Mouse (Mus musculus) G1E-ER4 (cell line): ENCODE data around the gene Cbx1. TPM values are rescaled to one million over a fixed set of nuclear protein-coding genes. Genes with fewer than 3 reads are reported as not detected.

Experiments
- GATA1 ChIP-seq: IDR thresholded peaks from one replicate; pipeline ENCODE4 v1.8.0; 2012; ENCODE audit warnings: low read length, inconsistent platforms
- polyA plus RNA-seq: library from polyadenylated mRNA; stranded (reverse); fragments of >175 nt; gene quantifications from 2 replicates; pipeline ENCODE4 v1.2.3, GENCODE M21; 2012

Cbx1 gene
- polyA plus RNA-seq, result 66.6 and 76.2 TPM in 2 replicates

DNA sequence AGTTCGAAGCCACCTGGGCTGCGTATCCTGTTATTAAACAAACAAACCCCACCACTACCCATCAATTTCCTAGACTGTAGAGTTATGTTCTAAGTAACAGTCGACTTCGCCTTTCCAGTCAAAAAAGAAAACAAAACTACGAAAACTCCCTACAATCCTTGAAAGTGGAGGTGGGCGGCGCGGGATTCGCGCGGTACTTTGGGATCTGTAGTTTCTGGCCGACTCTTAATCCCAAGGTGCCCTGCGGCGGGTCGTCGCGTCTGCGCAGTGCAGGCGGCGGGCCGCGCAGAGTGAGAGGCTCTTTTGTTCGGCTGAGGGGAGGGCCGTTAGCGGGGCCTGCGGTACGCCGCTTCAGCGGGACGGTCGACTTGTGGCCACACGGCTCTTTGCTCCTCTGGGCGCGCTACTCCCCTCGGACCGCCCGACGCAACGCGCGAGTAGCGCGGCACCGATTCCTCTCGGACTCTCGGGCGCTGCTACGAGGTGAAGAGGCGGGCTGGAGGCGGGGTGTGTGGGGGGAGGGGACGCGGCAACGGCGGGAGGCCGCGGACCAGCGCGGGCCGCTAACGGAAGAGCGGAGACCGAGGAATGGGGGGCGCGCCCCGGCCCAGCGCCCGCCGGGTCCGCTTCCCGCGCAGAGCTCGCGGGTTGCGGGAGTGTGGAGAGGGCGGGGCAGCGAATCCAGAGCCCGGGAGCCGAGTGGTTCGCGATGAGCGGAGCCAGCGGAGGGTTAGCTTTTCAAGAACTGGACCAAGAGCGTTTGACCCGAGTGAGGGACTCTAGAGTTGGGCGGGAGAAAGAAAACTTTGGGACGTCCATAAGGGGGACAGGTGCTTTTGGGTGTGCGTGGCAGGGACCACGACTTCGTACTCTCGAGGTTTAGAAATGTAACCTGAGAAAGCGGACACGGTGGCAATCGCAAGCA lies at the start of gene Cbx1:
TSS of gene Cbx1 (plus strand) at position 257 of the 925 bp plus-strand sequence.
- TF ChIP-seq GATA1, result no peak

DNA sequence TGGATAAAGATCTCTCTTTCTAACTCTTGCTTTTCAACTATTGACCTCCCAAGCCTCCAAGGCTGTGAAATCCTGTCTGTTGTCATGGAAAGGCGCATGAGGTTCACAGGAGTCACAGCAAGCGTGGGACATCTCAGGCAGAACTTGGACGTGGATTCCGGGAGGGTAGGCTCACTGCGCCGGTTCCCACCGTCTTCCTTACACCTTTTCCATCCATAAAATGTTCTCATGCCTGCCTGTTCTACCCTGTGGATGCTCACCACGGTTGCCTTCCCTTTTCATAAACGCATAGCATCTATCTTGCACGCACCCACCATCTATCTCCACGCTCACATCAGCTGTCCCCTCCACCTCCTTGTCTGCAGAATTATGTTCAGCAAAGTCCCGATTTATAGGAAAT lies 48.1 kb upstream of the Cbx1 start:
- no peak for TF ChIP-seq GATA1

DNA sequence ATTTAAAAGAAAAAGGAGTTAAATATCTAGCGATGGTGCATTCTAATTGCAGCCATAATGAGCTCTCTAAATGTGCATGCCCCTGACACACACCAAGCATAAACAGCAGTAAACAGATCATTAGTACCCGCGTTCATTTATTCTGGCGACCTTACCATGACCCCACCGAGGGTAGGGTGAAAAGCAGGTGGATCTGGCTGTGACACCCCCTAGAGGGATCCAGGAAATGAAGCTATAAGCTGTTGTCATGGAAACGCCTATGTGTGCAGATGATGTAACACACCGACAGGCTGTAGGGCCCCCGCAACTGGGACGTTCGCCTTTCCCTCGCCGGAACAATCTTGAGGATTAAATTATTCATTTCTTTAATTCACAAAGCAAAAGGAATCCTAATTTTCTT lies 46.9 kb upstream of the Cbx1 start:
- no peak for TF ChIP-seq GATA1

DNA sequence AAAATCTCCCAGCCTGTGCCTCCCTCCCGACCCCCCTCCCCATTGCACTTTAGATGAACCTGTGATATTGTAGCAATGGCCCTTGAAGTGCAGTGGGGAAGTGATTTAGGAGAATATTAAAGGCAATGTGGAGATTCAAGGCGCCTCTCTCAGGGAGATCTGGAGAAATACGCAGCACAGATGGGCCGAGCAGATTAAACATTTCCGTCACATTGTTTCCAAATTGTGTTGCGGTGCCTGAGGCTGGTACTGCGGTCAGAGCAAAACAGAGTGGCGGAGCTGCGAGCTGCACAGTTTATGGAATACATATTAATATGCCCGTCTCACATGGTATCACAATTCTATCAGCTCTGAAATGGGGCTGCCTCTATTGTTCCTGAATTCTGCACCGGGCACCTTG lies 45.9 kb upstream of the Cbx1 start:
- no peak for TF ChIP-seq GATA1

DNA sequence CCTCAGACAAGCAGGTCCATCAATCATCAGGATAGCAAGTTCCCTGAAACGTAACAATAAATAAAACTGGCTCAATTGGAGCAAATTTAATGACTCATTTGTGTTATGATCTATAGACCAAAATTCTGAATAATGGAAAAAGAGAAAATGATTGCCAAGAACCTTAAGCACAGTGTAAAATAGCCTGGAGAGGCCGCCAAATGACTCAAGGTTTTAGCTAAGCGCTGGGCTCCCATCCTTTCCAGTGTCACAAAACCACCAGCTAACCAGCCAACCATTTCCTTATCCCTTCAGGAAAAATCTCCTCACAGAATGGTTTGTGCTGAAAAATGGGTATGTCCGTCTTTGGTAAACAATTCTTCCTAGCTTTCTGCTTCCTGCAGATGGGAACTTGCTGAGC lies 45.0 kb upstream of the Cbx1 start:
- no peak for TF ChIP-seq GATA1

DNA sequence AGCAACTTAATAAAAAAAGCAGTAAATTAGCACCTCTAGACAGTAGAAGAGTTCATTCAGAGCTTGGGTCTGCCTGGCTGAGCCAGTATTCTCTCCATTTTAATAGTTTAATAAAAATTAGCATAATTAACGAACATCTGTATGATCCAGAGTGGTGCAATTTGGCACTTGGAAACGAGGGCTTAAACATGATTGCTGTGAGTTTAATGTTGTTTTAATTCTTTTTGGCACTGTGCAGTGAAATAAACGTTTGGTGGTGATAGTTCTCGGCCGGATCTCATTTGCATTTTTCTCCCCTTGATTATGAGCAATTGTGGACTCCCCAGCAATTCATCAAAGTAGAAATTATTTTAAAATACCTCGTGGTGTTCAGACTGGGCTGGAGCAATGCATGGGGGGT lies 42.3 kb upstream of the Cbx1 start:
- TF ChIP-seq GATA1, result no peak

DNA sequence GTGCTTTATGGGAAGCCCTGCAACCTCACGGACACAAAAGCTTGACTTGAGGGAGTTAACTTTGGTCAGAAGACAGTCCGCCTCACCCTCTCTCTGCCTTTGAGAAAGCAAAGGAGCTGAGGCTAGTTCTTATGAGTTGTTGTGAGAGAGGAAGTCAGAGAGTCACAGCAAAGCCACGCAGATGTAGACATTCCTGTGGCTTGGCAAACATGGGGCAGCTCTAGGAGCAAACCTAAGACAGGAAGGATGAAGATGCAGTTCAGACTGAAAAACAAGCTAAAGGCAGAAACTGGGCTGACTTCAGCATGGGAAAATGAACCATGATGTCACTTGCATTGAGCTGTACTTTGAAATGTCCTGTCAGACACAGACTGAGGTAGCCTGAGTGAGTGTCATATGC lies 41.4 kb upstream of the Cbx1 start:
- TF ChIP-seq GATA1, result no peak

DNA sequence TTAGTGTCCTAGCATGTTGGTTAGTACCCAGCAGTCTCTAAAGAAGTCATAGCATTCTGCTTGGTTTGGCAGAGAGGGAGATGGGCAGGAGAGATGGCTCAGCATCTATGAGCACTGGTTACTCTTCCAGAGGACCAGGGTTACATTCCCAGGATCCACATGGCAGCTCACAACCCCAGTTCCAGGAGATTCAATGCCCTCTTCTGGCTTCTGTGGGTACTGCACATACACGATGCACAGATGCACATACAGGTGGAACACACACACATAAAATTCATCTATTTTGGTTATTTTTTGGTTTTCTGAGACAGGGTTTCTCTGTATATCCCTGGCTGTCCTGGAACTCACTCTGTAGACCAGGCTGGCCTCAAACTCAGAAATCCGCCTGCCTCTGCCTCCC lies 33.6 kb upstream of the Cbx1 start:
- no peak for TF ChIP-seq GATA1

DNA sequence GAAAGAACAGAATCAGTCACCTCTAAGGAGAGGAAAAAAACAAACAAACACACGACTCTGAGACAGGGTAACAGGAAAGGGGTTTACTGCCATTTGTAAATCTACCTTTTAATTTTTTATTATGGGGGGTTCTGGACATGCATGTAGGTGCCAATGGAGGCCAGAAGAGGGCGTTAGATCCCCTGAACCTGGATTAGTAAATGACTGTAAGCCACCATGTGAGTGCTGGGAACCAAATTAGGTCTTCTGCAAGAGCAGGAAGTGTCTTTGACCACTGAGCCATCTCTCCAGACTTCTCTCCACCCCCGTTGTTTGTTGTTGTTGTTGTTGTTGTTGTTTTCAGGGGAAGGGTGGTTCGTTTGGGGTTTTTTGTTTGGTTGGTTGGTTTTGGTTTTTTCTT lies 31.5 kb upstream of the Cbx1 start:
- no peak for TF ChIP-seq GATA1

DNA sequence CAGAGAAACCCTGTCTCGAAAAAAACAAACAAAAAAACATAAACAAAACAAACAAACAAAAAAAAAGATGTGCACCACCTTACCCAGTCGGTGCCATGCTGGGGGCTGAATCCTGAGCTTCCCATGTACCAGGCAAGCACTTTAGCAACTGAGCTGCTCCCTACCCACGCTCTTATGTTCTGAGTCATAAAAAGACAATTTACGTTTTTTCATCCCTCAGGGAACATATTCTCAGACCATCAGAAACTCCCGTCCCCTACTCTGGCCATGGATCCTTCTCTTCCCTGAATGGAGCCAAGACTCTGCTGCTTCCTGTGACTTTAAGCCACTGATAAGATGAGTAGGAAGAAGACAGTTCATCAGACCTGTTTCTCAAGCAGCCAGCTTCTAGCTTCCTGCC lies 30.5 kb upstream of the Cbx1 start:
- TF ChIP-seq GATA1, result no peak

DNA sequence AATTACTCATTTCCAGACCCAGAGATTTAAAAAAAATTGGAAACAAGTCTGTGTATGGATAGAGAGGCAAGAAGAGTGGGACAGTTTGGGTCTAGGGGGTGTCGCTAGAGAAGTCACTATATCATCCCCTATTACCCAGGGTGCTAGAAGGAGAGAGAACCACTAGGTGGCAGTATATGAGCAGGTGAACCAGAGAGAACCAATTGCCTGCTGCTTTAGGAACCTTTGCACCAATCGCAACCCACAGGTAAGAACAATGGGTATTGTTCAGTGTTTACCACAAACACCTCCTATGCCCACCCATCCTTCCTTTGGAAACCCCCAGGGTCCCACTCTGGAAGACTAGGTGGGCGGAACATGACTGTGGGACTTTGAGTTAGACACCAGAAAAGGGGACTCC lies 28.9 kb upstream of the Cbx1 start:
- TF ChIP-seq GATA1, result no peak

DNA sequence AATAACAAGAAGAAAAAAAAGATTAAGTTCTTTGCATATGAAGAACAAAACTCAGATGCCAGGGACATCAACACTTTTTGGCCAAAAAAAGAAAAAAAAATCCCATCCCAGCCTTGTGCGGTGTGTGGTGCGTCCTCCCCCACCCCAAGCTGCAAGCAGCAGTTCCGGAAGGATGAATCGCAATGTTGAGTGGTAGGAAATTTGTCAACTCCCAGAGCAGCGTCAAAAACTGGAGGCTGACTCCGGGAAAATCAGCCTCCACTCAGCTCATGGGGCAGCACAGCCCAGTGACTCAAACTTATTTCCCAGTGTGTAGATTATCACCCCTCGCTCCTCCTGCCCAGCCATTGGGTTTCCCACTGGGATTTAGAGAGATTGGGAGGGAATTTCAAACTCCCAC lies 26.9 kb upstream of the Cbx1 start:
- TF ChIP-seq GATA1, result no peak

DNA sequence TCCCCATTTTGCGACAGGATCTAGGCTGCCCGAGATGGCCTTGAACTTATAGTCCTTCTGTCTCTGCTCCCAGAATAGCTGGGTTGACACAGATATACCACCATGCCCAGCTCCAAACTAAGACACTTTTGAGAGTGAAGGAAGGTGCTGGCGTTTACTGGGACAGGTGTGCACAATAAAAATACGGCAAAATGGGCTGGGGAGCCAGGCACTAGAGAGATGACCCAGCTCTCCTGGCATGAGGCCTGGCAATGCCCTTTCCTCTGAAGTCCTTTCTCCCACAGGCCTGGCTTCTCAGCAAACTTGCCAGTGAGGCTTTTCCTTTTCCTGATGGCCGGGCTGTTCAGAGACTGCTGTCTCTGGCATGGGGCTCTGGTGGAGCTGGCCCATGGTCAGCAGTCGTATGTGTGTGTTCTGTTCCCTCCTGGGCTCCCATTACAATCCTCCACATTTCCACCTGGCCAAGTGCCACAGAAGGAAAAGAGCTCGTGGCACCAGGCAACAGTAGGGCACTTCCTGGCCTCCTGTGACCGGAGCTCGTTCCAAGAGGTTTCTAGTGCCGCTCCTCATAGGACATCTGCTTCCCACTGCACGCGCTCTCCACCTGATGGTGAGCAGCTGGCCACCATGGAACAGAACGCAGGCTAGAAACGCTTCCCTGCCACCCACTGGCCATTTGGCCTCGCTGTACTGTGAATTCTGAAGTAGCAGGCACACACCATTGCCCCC lies 26.0 kb upstream of the Cbx1 start:
- TF ChIP-seq GATA1, result no peak

DNA sequence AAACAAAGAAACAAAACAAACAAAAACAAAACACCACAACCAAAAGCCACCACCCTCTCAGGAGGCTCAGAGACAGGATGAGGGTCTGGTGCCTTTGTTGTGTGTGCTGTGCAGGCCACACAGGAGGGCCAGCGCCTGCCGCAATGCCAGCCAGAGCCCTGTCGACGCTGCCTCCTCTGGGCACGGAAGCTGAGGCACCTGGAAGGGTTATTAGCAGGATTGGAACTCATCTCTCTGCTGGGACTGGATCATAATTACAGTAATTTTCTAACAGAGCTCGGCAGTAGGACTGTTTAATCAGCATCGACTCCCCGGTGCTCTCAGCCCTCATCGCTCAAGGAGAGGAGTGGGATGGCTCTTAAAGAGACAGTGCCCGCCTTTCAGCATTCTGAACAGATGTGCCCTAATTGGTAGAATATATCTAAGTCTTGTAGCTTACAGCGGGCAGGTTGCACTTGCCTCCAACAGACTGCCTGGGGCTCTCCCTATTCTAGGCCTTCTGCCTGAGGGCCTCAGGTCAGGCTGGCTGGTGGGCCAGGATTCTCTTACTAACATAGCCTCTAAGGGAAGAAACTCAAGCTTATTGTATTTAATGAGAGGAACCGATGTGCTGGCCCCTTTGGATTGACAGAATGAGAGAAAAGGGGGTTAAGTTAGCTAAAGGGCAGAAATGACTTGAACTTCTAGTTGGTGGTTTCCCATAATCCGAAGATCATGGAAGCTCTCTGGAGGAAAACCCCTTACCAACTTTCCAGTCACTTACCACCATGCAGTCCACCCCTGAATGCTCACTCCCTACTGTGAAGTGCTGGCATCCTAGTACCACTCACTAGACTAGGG lies 24.2 kb upstream of the Cbx1 start:
- no peak for TF ChIP-seq GATA1

DNA sequence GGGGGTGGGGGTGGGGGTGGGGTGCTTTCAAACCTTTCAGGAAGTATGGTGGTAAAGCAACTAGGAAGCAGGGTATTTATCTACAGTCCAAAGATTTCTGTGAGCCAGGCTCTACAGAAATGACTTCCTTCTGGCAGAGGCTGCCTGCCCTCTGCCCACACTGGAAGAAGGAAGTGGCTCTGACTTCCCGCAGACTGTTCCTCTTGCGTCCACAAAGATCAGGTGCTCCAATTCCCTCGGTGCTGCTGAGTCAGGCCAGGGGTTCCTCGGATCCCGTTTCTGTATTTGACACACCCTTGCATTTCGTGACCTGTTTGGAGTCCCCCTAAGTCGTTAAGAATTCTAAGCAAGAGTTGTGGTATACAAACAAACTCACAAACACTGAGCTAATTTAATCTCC lies 23.3 kb upstream of the Cbx1 start:
- TF ChIP-seq GATA1, result no peak

DNA sequence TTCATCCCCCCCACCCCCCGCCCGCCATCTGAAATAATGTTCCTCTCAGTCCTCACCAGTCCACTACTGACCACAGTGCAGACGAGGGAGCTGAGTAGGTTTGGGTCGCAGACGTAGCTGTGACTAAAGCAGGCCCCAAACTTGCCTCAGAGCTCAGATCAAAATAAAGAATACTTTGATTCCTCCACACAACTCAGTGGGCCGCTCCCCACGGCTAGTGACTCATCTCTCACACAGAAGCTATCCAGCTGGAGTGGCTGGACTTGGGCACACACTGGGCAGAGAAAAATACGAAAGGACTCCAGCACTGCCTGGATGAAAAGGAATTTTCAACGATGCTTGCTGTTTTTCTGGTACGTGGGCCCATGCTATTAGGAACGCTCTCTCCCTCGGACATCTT lies 22.4 kb upstream of the Cbx1 start:
- no peak for TF ChIP-seq GATA1
